Mouse (Mus musculus) gastrocnemius, adult 8-10 months (tissue): ENCODE measurements around the gene Igfbp5. TPM values are rescaled to one million over a fixed set of nuclear protein-coding genes. Genes with fewer than 3 reads are reported as not detected.

Experiments
- DNase-seq, 2 experiments: peaks; one replicate each; pipeline ENCODE4 v3.0.0; 2022; ENCODE audit warnings: low spot score in 2 of 2
- total RNA-seq, 4 experiments: library from RNA; stranded (reverse); gene quantifications; 2 replicates each; pipeline ENCODE4 v1.2.4; 2022

Igfbp5 gene
- total RNA-seq, 4 experiments from 2014 or later = 100 to 289 (median 178) TPM

DNA sequence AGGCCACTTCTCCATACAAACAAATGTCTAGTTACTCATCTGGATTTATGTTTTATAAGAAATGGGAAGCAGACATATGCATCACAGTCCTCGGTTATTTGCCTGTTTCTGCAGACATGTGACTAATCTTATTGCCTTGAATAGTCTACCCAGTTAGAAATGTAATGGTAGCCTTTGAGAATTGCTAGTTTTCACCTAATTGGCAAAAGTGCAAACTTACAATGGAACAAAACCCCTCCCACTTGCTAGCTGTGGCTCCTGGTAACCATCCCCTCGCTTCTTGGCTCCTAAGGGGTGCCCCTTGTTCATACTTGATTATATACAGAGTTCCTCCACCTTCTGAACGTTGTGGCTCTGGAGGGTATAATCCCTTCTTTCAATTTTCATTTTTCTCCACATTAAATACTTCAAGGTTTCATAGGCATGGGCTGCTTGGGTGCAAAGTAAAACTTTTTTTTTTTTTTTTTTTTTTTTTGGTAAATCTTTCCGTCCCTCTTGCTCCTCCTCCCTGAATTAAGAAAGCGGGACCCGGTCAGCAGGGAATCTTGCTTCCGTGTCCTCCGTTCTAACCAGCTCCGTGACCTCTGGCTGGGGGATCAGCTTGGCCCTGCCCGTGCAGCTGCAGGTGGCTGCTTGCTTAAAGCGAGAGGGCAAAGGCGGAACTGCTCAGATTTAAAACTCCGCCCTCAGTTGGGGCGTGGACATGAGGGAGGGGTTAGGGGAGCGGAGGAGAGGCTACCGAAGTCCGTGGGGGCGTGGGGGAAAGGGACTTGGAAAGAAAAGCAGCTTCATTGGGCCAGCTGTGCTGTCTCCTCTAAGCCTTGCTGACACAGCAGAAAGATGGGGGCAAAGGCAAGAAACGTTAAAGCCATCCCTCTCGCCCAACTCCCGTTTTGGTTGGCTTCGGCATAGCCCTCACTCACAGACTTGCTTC lies 4.7 kb downstream of the Igfbp5 start:
- DNase-seq = peak; percentile 51 to 66

DNA sequence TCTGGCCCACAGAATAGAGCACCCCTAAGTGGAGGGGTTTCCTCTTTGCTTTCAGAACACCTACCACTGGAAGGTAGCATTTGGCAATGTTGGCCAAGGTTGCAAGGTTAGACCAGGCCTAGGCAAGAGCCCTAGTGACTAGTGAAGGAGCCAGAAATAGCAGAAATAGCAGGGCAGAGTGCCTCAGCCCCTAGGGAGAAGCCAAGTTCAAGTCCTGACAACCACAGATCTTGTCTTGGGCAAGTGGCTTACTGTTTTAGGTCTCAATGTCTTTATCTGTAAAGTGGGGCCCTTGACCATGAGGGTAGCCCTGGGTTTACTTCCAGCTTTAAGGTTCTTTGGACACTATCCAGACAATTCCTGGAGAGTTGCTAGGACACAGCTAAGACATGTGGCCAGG lies 5.4 kb downstream of the Igfbp5 start:
- no peak for DNase-seq

DNA sequence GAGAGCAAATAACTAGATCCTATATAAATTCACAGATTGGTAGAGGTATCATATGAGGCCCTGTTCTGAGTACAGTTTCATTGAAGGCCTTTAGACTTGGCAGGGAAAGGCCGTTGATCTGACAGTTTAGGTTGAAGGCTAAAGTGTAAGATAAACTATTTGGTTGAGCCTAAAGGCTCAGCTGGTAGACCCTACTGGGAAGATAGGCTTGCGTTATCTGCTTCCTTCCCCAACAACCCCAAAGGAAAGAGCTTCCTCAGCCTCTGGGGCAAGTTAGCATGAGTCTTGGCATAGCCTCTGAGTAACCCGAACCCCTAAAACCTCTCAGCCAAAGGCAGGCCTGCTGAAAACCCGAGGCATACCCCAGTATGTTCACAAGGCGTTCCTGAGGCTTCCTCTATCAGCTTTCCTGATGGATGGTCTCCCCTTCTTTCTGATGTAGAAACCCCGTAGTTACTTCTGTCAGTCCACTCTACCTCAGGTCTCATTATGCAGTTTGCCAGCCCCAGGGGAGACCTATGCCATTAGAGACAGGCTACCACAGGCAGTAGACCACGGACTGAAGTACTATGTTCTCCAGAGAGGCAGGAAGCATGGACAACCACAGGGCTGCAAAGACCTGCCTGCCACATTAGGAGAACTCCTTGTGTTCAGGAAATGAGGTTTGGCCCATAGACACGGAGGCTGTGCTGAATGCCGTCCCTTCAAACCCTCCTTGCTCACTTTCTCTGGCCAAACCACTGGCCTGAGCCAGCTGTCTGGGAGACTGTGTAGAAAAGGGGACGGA lies 6.1 kb downstream of the Igfbp5 start:
- DNase-seq = no peak

DNA sequence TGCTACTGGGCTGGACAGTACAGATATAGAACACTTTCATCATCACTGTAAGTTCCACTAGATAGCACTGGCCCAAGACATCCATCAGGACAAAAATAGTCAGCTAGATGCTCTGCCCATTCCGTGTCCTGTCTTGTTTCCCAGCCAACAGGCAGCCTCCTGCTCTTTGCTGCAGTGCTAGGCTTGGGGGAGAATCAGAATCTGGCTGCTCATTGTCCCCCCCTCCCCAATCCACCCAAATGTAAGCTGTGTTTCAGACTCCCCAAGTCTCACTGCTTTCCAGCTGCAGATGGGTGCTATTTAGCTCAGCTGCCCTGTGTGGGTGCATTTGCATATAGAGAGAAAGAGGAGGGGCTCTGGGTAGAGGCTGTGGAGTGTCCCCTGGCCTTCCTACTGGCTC lies 7.3 kb downstream of the Igfbp5 start:
- DNase-seq = no peak

DNA sequence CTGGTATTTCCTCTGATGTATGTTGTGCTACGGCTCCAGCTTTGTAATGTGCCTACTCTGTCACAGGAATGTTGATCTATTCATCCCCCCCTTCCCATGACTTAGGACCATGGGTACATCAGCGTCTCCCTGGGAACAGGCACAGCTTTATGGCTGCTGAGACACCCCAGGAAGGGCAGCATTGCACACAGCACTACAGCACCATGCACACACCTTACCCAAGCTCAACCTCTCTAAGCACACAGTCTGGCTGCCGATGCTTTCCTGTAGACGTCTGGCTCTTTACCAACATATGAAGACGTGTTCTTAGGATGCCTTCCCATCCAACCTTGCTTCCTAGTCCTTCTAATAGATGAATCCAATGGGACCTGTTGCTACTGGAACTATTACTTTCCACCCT lies 8.3 kb downstream of the Igfbp5 start:
- no peak for DNase-seq

DNA sequence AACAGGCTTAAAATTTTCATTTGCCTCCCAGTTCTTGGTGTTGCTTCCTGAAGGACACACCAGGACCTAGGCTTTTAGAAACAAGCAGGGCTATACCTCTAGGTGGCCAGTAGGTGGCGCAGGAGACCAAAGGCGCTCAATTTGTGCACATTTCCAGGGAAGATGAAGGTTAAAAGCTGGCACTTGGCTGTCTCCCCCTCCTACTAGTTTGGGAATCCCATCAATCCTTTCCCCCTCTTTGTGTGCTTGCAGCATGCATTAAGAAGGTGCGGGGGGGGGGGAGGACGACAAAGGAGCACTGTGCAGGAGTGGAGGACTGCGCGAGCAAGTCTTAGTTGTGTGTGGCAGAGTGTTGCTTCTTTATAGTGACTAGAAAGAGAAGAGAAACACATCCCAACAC lies 8.8 kb downstream of the Igfbp5 start:
- no peak for DNase-seq

DNA sequence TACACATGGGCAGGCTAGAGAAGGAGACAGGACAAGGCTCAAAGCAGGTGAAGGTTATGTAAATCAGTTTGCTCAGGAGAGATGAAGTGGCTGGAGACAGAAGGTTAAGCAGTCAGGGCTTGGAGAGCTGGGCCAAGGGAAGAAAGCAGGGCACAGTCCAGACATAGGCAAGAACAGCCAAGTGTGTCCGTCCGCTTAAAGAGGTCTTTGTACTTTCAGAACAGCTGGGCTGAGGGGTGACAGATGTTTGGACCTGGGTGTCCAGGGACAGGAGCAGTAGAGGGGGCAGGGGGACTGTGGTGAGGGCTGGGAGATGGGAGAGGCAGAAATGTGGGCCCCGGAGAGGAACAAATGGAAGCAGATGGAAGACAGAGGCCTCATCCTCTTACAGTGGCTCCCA lies 10.4 kb downstream of the Igfbp5 start:
- DNase-seq = no peak

DNA sequence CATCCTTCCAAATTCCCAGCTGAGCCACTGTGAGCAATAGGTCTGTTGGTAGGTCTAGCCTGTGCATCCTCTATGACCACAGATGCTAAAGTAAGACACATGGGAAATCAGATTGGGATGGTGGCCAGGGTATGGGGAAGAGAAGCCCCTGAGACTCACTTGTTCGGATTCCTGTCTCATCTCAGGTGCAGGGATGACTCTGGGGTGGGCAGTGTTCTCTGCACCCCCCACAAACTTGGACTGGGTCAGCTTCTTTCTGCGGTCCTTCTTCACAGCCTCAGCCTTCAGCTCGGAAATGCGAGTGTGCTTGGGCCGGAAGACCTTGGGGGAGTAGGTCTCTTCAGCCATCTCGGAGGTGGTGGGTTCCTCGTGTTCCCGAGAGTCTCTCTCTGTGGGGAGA lies 11.0 kb downstream of the Igfbp5 start:
- DNase-seq = no peak

DNA sequence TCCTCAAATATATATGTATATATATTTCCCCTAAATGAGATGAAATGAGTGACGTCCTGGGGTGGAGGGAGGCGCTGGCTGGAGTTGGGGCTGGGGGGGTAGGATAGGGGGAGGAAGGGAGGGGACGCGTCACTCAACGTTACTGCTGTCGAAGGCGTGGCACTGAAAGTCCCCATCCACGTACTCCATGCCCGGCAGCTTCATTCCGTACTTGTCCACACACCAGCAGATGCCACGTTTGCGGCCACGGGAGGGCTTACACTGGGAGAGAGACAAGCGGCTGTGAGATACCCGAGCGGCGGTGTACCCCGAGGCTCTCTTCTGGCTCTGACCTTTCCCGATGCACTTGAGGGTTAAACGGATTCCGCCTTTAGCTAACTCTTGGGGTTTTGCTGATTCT lies 12.4 kb downstream of the Igfbp5 start:
- no peak for DNase-seq

DNA sequence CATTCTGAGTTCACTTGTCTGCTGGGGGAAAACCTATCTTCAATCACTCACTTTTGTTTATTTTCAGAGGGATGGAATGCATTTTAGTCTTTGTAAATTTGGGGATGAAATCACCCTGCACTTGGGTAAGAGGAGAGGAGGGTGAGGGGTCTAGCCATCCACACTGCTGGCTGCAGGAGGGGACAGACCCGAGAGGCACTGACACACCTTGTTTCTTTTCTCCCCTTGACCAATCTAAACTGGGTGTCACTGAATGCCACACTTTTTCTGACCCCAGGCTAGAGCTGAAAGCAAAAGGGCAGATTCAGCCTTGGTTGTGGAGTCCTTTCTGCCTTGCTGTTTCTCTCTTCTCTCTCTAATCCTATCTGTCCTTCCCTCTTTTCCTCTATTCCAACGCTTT lies 13.0 kb downstream of the Igfbp5 start:
- DNase-seq = no peak

DNA sequence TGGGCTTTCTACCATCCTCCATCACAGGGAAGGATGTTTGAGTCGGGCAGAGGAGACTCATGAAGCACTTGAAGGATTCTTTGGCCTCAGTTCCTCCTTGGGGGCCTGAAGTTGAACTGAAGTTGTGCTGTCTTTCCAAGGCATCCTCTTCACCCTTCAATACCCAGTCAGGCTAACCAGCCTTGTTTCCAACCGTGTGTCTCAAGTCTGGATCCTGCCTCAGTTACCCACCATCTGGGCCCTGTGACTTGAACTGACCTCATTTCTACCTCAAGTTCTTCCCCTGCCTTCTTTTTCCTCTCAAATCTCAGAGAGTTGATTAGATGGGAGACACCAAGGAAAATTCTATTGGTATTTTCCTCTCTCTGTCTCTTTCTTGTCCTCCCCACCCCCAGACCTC lies 14.2 kb downstream of the Igfbp5 start:
- no peak for DNase-seq

DNA sequence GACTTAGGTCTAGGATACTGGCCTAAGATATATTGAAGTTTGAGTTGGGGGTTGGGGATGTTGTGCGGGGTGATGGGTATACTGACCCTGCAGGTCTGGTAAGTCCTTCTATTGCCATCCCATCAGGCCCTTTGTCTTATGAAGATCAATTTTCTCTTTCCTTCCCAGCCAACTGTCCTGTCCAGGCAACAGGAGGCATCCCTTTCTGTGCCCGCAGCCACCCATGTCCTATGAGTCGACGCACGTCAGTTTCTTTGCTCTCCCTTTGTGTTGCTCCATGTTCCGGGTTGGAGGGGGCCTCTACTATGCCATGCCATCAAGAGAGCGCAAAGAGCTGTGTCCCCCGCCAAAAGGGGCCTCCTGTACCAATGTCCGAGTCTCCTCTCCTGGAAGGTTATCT lies 14.7 kb downstream of the Igfbp5 start:
- DNase-seq = no peak

DNA sequence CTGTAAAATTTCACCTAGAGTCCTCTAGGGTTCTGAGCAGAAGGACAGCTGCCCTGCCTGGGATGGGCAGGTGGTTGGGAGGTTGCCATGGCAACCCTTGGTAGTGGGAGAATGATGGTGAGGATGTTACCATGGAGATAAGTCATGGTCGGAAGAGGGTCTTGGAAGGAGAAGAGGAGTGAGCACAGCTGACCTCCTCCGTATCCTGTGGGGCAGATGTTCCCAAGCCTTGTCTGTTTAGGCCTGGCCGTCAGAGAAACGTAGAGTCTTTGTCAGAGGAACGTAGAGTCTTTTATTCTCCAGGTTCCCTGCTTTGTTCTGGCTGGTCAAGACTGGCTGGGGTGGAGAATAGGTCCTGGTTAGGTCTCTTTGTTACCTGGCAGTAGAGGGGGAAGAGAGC lies 15.8 kb downstream of the Igfbp5 start:
- no peak for DNase-seq

DNA sequence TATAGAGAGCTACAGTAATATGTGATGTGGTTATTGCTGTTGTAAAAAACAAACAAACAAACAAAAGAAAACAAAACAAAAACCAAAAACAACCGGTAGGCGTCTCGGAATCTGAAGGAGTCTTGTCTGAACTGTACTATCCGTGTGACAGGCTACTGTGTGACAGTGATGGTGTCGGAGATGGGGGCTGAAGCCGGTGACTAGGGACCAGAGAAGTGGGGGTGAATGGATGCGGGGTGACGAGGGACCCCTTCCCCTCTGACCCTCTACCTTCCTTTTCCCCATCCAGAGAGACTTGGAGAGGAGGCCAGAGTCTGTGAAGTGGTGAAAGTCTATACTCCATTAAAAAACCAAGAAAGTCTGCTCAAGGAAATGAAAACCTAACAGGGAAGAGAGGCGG lies 16.4 kb downstream of the Igfbp5 start:
- no peak for DNase-seq

DNA sequence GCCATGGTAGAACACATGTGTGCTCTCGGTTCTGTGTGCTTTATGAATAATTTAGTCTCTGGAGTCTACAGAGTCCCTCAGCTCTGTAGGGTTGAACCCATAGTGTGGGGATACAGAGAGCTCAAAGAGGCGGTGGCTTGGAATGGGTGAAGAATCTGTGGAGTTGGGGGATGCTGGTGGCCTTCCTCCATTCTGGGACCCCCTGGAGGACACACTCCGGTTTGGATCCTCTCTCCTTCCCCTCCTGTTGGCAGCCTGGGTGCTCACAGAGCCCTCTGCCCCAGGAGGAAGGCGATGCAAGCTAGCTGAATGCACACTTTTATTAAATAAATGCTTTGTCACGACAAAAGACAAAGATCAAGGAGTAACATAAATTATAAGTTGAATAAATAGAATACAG lies 17.1 kb downstream of the Igfbp5 start:
- no peak for DNase-seq

DNA sequence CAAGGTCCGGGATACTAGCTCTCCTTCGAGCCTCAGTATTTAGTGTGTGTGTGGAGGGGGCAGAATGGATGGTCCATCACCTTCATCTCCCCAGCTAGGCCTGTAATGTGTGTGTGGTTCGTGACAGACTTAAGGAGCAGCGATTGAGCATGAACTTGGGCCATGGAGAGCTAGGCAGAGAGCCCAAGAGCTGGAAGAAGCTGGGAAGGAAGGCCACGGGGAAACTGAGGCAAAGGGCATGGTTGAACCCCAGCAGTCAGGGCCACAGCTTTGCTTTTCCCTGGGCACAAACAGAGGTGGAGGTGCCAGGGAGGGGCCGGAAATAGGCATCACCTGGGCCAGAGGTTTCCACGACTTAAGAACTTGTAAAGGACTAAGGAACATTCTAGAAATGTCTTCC lies 17.5 kb downstream of the Igfbp5 start:
- no peak for DNase-seq

DNA sequence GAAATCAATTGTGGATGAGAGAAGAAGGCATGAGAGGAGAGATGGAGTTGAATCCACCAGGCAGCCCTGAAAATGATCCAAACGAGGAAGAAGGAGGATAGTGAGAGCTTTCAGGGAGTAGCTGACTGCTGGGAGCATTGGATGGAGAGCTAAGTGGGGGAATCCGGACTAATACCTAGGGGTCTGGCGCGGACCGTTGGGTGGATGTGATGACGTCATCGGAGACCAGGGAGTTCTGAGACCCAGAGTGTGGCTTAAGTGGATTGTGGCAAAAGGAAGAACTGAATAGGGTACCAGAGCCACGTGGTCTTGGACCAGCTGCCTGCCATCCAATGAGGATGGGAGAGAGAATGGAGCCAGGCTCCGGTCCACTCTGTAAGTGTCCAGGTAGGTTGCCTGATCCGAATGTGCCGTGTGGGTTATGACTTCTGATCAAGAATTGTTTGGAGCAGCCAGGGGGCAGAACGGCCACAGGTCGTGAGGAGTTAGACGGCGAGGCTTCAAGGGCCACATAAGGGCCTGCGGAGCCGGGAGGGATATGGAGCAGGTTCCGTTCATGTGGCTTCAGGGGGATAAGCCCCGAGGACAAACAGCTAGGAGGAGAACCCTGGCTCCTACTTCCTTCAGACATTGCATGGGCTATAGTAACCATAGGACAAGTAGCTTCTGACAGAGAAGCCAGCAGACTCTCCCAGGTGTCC lies 18.3 kb downstream of the Igfbp5 start:
- DNase-seq = no peak

DNA sequence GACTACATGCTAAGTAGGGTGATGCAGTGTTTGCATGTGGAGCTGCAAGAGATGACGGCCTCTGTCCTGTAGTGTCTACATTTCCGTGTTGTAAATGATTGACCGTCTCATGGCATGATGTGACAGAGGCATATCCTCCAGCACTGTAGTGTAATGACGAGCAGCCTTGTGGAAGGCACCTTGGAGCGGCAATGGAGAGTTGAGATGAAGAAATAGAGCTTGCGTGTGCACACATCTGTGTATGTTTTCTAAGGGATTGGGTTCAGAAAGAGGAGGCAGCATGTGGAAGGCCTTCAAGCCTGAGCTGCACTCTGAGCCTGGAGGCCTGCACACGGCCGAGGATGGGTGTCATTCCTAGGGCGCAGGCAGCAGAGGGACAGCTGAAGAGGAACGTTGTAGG lies 19.0 kb downstream of the Igfbp5 start:
- DNase-seq = no peak

DNA sequence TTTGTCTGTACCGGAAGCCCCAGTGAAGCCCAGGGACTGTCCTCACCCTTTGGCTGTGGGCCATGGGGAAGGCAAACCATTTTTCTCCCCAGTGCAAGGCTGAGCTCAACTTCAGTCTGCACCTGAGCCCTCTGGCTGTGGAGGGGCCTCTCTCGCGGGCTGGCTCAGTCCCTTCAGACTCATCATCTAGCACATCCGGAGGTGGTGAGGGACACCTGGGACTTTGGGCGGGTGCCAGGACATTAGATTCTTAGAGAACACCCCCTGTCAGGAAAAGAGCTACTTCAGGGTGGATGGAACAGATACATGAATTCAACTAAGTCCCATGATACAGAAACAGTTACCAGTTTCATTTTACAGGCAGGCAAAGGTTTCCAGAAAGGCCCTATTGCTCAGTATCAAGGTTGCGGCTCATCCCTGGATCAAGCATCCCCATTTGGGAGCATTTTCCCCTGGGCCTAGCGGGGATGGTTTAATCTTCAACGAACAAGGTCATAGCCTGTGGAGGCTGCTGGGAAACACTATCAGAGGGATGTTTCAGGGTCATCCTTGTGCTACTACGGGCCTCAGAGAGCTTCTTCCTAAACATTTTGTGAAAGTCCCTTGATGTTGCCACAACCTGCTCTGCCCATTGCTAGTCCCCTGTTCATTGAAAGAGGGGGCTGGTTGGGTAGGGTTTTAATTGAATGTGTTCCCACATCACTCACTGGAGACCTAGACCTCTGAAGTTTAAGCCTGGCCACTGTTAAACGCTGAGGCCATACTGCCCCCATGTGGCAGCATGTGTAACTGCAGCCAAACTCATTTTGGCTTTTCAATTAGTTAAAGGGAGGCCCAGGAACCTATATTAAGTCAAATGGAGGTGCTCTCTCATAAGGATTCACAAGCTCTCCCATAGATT lies 20.1 kb downstream of the Igfbp5 start:
- DNase-seq = no peak

DNA sequence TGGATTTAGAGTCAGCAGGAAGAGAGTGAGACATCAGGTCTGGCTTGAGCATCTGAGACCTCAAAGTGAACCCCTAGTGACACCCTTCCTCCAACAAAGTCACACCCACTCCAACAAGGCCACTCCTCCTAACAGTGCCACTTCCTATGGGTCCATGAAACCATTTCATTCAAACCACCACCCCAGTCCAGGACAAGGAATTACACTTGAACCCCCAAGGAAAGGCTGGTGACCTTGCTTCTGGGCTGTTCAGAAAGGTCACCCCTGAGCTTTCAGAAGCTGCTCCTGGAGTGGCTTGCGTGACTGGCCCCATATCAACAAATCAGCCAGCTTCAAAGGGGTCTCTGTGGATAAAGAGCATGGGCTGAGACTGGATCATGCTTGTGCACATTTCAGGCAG lies 20.9 kb downstream of the Igfbp5 start:
- DNase-seq = no peak

DNA sequence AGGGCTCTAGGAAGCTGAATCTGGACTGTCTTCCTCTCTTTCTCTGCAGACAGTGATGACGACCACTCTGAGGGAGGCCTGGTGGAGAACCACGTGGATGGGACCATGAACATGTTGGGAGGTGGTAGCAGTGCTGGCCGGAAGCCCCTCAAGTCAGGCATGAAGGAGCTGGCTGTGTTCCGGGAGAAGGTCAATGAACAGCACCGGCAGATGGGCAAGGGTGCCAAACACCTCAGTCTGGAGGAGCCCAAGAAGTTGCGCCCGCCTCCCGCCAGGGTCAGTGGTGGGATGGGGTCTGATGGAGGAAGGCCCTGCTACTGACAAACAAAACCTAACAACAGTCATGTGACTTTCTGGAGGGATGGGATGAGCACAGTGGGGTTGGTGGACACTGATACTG lies 25.6 kb downstream of the Igfbp5 start:
- DNase-seq = no peak
